Mouse (Mus musculus) c-Kit-positive CD71-positive TER-119-positive erythroid progenitor cells, embryonic 14.5 days (primary cell): ENCODE measurements around the gene Poll.

Experiments used
- DNase-seq: peaks from one replicate; pipeline ENCODE4 v3.0.0-alpha.2; 2013; ENCODE audit warnings: low spot score

Gene Poll

DNA sequence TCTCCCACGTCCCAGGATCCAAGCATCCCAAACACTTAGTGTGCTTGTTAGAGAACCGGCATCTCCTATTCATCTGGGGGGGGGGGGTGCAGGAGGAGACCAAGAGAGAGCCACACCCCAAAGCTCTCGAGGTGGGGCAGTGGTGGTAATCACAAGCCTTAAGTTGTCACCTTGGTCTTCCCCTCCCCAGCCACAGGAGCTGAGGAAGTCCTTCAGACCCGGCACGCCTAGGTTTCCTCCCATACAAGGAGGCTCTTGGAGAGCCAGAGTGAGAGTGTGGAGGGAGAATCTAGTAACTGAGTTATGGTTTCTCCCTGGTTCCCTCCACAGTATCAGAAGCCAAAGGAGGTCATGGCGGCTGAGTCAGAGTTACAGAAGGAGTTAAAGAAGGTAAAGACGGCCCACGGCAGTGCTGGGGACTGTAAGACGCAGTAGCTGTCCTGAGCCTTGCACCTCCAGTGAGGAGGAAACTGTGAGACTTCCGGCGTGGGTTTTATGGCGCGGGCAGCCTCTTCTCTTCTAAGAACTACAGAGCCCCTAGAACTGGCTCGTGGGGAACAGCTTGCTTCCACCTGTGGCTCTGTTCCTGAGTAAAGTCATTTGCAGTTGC is 16.9 kb upstream of the Poll start:
- DNase-seq: no peak

GRCm38 (mm10) chr19:45575632-45576001 is 15.3 kb upstream of the Poll start:
- no peak for DNase-seq

GRCm38 (mm10) chr19:45574941-45575631 is 14.8 kb upstream of the Poll start:
- no peak for DNase-seq

DNA sequence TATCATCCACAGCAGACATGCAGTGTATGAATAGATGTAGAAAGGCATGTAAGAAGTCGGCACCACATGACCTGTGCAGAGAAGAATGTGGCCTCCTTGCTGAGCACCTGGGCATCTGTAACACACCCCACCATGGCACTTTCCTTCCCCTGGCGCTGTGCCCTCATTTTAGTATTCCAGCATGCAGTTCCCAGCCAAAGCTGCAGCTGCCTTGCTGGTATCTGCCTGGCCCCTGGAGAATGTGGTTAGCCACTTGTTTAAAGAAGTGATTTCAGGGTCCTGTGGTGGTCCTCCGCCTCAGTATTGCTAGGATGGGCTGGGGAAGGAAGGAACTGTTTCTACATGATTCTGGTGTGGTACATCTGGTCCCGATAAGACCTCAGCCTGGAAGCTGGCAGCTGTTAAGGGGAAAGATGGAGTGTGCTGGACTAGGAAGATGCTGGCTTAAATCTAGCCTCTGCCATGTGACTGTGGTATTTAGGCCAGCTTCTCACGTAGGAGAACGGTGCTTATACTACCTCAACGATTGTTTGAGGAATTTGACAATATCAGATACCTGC is 14.1 kb upstream of the Poll start:
- DNase-seq: no peak

DNA sequence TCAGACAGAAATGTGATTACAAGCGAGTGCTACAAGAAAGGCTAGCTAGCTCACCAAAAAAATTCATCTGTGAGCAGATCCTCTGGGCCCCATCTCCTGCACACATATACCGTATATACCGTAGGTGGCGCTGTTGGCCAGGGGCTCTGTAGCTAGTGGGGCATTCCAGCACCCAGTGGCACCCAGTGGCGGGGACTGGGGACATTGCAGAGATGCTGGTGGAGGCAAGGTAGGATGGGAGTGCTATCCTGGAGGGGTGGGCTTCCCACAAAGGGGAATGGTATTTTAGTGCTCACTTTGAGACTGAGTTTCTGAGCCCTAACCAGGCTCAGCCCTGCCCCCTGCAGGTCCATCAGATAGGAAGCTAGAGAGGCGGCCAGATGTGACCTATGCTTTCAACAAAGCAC is 13.5 kb upstream of the Poll start:
- peak; percentile 81 for DNase-seq

- peak; percentile 40 for DNase-seq
Measured at GRCm38 (mm10) chr19:45573033-45573432, 12.7 kb upstream of the Poll start.

DNA sequence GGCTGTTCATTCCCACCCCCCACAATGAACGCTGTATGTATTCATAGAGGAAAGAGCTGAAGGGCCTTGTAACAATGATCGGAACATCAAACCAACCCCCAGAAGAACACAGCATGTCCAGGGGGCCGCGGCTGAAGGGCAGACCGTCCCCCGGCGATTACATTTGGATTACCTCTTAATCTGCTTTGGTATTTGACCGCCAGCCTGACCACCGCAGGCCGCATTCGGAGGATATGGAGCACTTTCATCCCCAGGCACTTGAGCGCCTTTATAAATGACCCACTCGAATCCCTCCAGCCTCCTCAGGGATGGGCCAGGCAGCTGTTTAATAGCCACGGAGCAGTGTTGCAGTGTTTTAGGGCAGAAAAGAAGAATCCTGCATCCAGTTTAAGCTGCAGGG is 7.0 kb upstream of the Poll start:
- no peak for DNase-seq

DNA sequence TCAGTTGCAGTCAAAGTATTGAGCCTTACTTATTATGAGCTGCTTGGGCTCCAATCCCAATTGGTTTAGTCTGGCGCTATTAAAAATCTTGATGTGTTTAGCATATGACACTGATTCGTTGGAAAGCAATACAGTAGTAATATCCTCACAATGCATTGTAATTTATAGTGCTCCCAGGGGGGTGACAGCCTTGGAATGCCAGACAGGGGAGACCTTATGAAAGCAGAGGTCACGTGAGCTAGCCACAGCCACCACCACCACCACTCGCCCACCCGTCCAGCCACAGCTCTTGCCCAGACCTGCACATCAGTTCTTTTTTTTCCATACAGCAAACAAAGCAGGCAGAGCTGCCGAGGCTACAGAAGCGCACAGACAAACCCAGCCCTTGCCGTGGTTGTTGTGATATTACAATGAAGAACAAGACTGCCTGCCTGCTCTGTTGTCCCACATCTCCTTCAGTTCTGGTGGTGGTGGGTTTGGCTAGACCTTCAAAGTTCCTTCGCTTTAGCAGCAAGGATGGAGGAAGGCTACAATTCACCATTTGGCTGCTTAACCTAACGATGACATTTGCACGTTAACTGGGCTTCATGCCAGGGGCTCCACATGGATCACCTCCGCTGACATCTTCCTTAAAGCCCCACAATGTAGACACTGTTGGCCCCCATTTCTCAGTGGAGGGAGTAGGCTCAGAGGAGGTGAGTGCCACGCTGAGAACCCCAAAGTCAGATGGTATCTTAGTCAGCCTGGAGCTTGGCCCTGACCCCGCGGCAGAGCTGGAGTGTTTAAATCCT is 5.8 kb upstream of the Poll start:
- no peak for DNase-seq

DNA sequence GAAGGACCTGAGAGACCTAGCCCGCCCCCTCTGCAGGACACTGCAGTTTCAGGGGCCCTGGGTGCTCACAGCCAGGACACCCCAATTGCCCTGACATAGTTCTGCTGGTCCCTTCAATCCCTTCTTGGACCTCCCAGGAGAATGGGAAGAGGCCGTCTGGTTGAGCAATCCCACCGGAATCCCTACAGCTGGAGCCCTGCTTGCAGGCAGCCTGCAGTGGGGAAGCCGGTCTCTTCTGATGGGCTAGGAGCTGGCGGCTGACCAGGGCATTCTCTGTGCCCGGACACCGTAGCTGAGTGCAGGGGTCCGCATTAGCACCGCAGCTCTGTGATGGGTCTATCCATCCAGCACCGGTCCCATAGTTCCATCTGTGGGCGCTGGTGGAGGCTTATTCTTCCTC is 6.2 kb downstream of the Poll start:
- no peak for DNase-seq

GRCm38 (mm10) chr19:45552187-45552586 is 8.1 kb downstream of the Poll start:
- no peak for DNase-seq

DNA sequence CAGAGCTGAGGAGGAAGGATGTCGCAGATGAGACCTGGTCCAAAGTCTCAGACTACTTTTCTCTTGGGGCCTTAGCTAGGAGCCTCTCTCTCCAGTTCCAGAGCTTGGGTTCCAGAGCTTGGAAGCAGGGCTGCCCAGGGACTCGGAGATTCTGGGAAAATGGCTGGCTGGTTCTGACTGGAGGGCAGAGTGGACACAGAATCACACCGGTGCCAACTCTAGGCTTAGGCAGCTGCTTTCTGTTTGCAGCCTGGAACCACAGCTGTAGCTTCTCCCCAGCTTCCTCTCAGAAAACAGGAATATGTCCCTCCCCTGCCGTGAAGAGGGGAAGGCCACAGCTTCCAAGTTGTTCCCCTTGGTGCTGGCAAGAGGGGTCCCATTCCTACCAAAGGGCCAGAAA is 10.4 kb downstream of the Poll start:
- DNase-seq: no peak

- no peak for DNase-seq
Measured at GRCm38 (mm10) chr19:45549128-45549915, 11.0 kb downstream of the Poll start.

- peak; percentile 46 for DNase-seq
Measured at GRCm38 (mm10) chr19:45548196-45548595, 12.1 kb downstream of the Poll start.

DNA sequence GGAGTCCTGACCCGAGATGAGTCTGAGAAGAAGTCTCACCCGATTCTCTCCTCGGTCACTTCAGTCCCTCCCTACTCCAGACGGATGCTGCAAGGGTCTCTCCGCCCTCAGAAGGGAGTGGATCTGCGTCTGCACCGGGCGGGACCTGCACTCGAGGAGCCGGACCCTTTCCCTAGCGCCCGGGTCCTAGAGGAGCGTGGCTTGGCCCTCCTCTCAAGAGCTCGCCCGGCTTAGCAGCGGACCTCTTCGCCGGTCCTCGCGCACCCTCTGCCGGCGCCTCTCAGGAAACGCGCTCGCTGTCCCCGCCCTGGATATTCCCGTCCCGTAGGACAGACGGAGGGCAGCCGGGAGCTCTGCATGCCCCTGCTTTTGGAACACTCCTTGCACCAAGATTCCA is 15.4 kb downstream of the Poll start:
- peak; percentile 69 for DNase-seq

DNA sequence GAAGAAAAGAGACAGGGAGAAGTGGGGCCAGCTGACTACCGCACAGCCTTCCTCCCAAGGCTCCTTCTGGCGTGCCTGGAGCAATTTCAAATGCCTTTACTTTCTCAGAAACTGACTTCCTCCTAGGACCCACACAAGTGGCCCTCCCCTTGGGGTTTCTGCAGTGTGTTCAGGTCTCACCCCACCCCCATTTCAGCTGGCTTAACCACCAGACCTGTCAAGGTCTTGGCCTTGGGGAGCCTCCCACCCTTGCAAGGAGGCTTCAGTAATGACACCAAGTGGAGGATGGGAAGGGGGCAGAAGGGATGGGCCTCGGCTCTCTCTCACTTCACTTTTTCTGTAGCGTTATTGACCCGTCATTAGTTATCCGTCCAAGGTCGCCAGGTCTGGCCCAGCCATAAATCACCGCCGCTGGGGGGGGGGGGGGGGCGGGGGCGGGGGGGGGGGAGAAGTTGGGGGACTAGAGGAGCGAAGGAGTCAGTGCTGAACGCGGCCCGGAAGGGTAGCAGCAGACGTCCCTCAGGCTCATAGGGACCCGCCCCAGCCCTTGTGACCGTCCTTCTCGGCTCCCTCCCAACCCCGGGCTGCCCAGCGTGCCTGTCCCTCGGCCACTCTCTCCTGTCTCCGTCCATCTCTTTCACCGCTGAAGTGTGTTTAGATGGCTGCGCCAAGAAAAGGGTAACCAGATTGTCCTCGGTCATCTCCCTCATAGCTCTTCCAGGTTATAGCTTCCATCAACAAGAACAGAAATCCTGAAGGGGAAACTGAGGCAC is 16.0 kb downstream of the Poll start:
- DNase-seq: no peak

DNA sequence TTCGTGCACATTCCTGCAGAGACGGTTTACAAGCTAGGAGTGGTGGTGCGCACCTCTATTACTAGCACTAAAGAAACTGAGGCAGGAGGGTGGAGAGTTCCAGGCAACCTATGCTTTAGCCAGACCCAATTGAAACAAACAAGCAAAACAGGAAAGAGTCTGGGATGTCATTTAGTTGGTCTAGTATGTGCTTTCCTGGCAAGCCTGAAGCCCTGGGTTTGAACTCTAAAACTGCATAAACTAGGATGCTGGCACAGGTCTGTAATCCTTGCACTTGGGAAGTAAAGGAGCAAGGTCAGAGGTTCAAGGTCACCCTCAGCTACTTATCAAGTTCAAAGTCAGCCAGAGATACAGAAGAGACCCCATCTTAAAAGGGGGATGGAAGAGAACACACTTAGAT is 18.3 kb downstream of the Poll start:
- DNase-seq: no peak

DNA sequence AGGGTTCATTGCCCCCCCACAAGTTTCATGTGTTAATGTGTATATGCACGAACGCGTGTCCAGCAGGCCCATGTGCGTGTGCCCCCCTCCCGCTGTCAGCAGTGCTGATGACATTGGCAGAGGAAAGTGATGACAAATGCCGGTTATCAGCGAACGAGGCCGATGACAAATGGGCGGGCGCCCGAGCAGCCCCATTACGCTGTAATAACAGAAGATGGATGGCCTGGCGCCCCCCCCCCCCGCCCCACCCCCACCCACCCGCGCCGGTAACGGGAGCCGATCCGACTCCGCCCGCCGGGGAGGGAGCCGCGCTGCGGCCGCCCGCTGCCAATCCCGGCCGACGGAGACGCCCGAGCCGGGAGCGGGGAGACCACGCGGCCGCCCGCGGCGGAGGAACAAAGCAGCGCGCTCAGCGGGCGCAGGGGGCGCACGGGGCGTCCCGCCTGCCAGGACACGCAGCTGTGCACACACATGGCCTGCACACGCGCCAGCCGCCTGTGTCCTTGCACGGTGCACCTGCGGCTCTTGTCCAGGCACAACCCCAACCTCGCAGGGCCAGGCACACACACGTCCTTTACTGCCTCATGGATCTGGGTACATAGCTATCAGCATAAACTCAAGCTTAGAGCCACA is 18.8 kb downstream of the Poll start:
- DNase-seq: no peak

GRCm38 (mm10) chr19:45540657-45541408 is 19.5 kb downstream of the Poll start:
- no peak for DNase-seq

GRCm38 (mm10) chr19:45537505-45537904 is 22.8 kb downstream of the Poll start:
- DNase-seq: peak; percentile 55

GRCm38 (mm10) chr19:45535929-45536328 is 24.4 kb downstream of the Poll start:
- no peak for DNase-seq
